Mouse (Mus musculus) stomach, postnatal 0 days (tissue): Measurements from ENCODE around the gene Nipal4. TPM values are rescaled to one million over a fixed set of nuclear protein-coding genes. Genes with fewer than 3 reads are reported as not detected.
A peak's percentile ranks its signal among the peaks of the same experiment; 100 is the strongest.

Experiments
- ATAC-seq: fragments of 200-750 bp; cut with Nextera tagmentation; 2 replicates; pipeline ENCODE4 v1.8.0; 2017; ENCODE audit not compliant: low FRiP score, low TSS enrichment
- DNase-seq: peaks from one replicate; pipeline ENCODE4 v3.0.0-alpha.2; 2016; ENCODE audit warnings: low spot score
- H3K27ac ChIP-seq: fragments of 300-500 bp; sonication (generic); replicated peaks from 2 replicates; pipeline ENCODE4 v1.5.1; 2014; ENCODE audit warnings: mild to moderate bottlenecking, control low read depth
- H3K27me3 ChIP-seq: fragments of 300-500 bp; sonication (generic); 2 replicates; pipeline ENCODE4 v1.6.1; 2014; ENCODE audit warnings: low read length; ENCODE audit not compliant: control insufficient read depth, insufficient read depth
- H3K36me3 ChIP-seq: fragments of 300-500 bp; sonication (generic); 2 replicates; pipeline ENCODE4 v1.6.1; 2014; ENCODE audit warnings: low read length, mixed read lengths; ENCODE audit not compliant: control insufficient read depth, insufficient read depth
- H3K4me1 ChIP-seq: fragments of 300-500 bp; sonication (generic); replicated peaks from 2 replicates; pipeline ENCODE4 v1.6.1; 2014; ENCODE audit warnings: antibody characterized with exemption; ENCODE audit not compliant: control insufficient read depth, insufficient read depth
- H3K4me2 ChIP-seq: fragments of 300-500 bp; sonication (generic); replicated peaks from 2 replicates; pipeline ENCODE4 v1.6.1; 2014; ENCODE audit warnings: low read depth, mild to moderate bottlenecking, control low read depth, moderate library complexity
- H3K4me3 ChIP-seq: fragments of 300-500 bp; sonication (generic); 2 replicates; pipeline ENCODE4 v1.5.1; 2014; ENCODE audit warnings: low read depth, low read length, control low read depth
- H3K9ac ChIP-seq: fragments of 300-500 bp; sonication (generic); 2 replicates; pipeline ENCODE4 v1.6.1; 2014; ENCODE audit warnings: mild to moderate bottlenecking, low read length, control low read depth, mixed read lengths
- H3K9me3 ChIP-seq: fragments of 300-500 bp; sonication (generic); 2 replicates; pipeline ENCODE4 v1.6.1; 2016; ENCODE audit warnings: low read length; ENCODE audit not compliant: control insufficient read depth
- CTCF ChIP-seq: IDR thresholded peaks from 2 replicates; pipeline ENCODE4 v1.5.1; 2016; ENCODE audit warnings: antibody characterized with exemption, low read depth, mild to moderate bottlenecking, moderate library complexity
- EP300 ChIP-seq: optimal IDR thresholded peaks from 2 replicates; pipeline ENCODE3; 2016; ENCODE audit warnings: antibody characterized with exemption
- WGBS: fragments of 180-500 bp; shearing (Covaris S2); extraction: QIAGEN DNeasy Blood & Tissue Kit; methylation state at CpG from one replicate; pipeline ENCODE4 v1.1.7; 2014; 5-methylcytosine and 5-hydroxymethylcytosine counted together
- polyA plus RNA-seq: library from polyadenylated mRNA; unstranded; fragments of >200 nt; fragmentation: Nextera tagmentation; extraction: Ambion mirVana; gene quantifications from 2 replicates; pipeline ENCODE4 v1.2.1, GENCODE M21; 2015

Gene Nipal4
- polyA plus RNA-seq, 1 experiment from 2014 or later, result 30.0 TPM

GRCm38 (mm10) chr11:46209884-46210283 lies 43.6 kb upstream of the Nipal4 start:
- Histone ChIP-seq H3K27ac (0 out of 2 replicates have a peak overlapping the region, but pooled peaks have one; percentile 24), H3K9me3 (no peaks in the 10 kb centered on the region), H3K4me1 (peaks cover 3% of the 10 kb centered on the region; the same call in 1 of the 2 replicates), H3K27me3 (no peaks in the 10 kb centered on the region), H3K4me3 (no peak overlapping the region), H3K9ac (no peak overlapping the region), H3K36me3 (no peaks in the 10 kb centered on the region), H3K4me2 (no peak overlapping the region)
- DNase-seq (no peak), ATAC-seq (no peak)
- no peak for TF ChIP-seq CTCF
- TF ChIP-seq EP300, result no peak
- WGBS, result 59% methylated on average over 2 of the region's 2 CpGs

DNA sequence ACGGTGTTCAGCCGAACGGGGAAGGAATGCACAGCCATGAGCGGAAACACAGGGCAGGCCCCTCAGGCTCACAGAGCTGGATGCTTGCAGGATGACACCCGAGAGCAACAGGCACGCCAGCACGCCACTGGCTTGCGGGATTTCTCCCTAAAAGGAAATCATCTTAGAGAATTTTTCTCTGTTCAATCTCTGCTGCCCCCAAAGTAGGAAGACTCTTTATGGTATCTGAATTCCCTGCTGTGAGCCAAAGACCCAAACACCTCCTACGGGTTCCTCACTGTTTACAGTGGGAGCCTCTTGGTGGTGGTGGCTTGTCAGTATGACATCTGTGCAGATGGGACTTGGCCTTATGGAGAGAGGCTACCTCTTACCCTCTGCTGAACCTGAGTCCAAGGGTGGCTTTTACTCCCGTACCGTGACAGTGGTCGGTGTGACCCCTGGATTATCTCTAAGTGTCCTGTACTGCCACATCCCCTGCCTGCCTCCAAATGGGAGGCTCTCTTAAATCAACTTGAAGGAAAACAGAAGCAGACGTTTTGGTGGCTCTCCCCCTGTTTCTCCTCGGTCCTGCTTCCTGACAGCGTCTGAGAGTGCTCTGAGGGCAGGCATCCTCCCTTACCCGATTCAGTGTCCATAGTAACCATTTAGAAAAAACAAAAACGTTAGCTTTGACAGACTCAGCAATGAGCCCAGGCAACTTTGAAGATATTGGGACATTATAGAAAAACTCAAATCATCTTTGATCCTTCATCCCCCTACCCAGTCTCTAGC lies 39.5 kb upstream of the Nipal4 start:
- WGBS, result 42% methylated on average over 17 of the region's 17 CpGs

GRCm38 (mm10) chr11:46204841-46205240 lies 38.5 kb upstream of the Nipal4 start:
- H3K4me1 ChIP-seq, result no peaks in the 10 kb centered on the region; the same call in 1 of the 2 replicates
- WGBS, result 86% methylated on average over 9 of the region's 9 CpGs
- ATAC-seq (no peak), DNase-seq (no peak)
- H3K27ac ChIP-seq, result peak overlapping the region; percentile 86
- H3K36me3 ChIP-seq, result no peaks in the 10 kb centered on the region
- TF ChIP-seq EP300 (no peak), CTCF (no peak)
- H3K4me3 ChIP-seq, result no peak overlapping the region
- no peaks in the 10 kb centered on the region for H3K27me3 ChIP-seq
- H3K9ac ChIP-seq, result no peak overlapping the region
- H3K9me3 ChIP-seq, result no peaks in the 10 kb centered on the region
- no peak overlapping the region for H3K4me2 ChIP-seq

More for the DNA sequence above, 39.5 kb upstream of the Nipal4 start:
- Histone ChIP-seq H3K27ac (peak overlapping the region; percentile 86), H3K27me3 (no peaks in the 10 kb centered on the region), H3K36me3 (no peaks in the 10 kb centered on the region), H3K4me2 (no peak overlapping the region), H3K4me3 (no peak overlapping the region), H3K9ac (no peak overlapping the region), H3K4me1 (no peaks in the 10 kb centered on the region; the same call in 1 of the 2 replicates), H3K9me3 (no peaks in the 10 kb centered on the region)
- TF ChIP-seq CTCF, result no peak
- TF ChIP-seq EP300, result peak; percentile 25
- ATAC-seq (peak; percentile 76; the same call in 1 of the 2 replicates), DNase-seq (no peak)

DNA sequence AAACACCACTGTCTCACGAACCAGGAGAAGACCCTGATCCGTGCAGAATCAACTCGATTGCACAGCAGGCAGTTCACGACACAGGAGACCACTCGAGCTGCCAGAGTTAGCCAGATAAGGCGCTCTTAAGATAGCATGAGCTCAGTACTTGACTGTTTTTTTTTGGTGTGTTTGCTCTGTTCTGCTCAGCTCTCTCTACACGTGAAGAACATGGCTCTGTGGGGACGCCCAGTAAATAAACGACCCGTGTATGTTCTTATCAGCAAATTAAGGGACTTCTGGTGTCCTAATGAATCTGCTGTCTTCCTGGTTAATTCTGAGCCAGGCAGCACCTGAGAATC lies 36.2 kb upstream of the Nipal4 start:
- no peak for DNase-seq

GRCm38 (mm10) chr11:46201636-46202546 lies 35.6 kb upstream of the Nipal4 start:
- 50% methylated on average over 20 of the region's 20 CpGs for WGBS
- no peak overlapping the region for H3K4me2 ChIP-seq

More for the DNA sequence above, 36.2 kb upstream of the Nipal4 start:
- H3K9me3 ChIP-seq, result no peaks in the 10 kb centered on the region
- ATAC-seq, result no peak
- no peak overlapping the region for H3K4me3 ChIP-seq
- TF ChIP-seq EP300 (no peak), CTCF (no peak)
- H3K4me1 ChIP-seq, result no peaks in the 10 kb centered on the region; the same call in 1 of the 2 replicates
- H3K27ac ChIP-seq, result peak overlapping the region; percentile 56; the same call in 1 of the 2 replicates
- H3K27me3 ChIP-seq, result no peaks in the 10 kb centered on the region
- 44% methylated on average over 10 of the region's 10 CpGs for WGBS
- H3K9ac ChIP-seq, result no peak overlapping the region
- no peaks in the 10 kb centered on the region for H3K36me3 ChIP-seq
- no peak overlapping the region for H3K4me2 ChIP-seq

More at GRCm38 (mm10) chr11:46201636-46202546, 35.6 kb upstream of the Nipal4 start:
- no peaks in the 10 kb centered on the region for H3K9me3 ChIP-seq
- TF ChIP-seq EP300 (no peak), CTCF (no peak)
- no peak overlapping the region for H3K4me3 ChIP-seq
- ATAC-seq (no peak), DNase-seq (no peak)
- peak overlapping the region; percentile 56 for H3K27ac ChIP-seq
- H3K27me3 ChIP-seq, result no peaks in the 10 kb centered on the region
- H3K36me3 ChIP-seq, result no peaks in the 10 kb centered on the region
- H3K9ac ChIP-seq, result no peak overlapping the region; the same call in 1 of the 2 replicates
- no peaks in the 10 kb centered on the region; the same call in 1 of the 2 replicates for H3K4me1 ChIP-seq
